Mouse (Mus musculus) C2C12 (cell line): ENCODE results near the gene Gm21987. TPM values are rescaled to one million over a fixed set of nuclear protein-coding genes. Genes with fewer than 3 reads are reported as not detected.

Experiments used
- H3K27me3 ChIP-seq: one replicate; pipeline ENCODE4 v1.6.1; 2011; ENCODE audit not compliant: control insufficient read depth, insufficient read depth, insufficient read length
- H3K36me3 ChIP-seq: one replicate; pipeline ENCODE4 v1.6.1; 2011; ENCODE audit not compliant: control insufficient read depth, insufficient read depth
- H3K4me3 ChIP-seq: one replicate; pipeline ENCODE4 v1.5.1; 2011; ENCODE audit warnings: mild to moderate bottlenecking, control low read depth; ENCODE audit not compliant: poor library complexity, insufficient read depth, severe bottlenecking
- H3K79me2 ChIP-seq: one replicate; pipeline ENCODE4 v1.6.1; 2011; ENCODE audit not compliant: control insufficient read depth, insufficient read depth
- H3K79me3 ChIP-seq: one replicate; pipeline ENCODE4 v1.6.1; 2011; ENCODE audit warnings: low read depth, control low read depth
- H3ac ChIP-seq: one replicate; pipeline ENCODE3; 2011; ENCODE audit warnings: low read depth; ENCODE audit not compliant: control insufficient read depth, insufficient read length
- CEBPB ChIP-seq: IDR thresholded peaks from one replicate; pipeline ENCODE4 v1.6.1; 2011; ENCODE audit warnings: low read depth, mild to moderate bottlenecking, control low read depth, moderate library complexity
- CTCF ChIP-seq: IDR thresholded peaks from one replicate; pipeline ENCODE4 v1.5.1; 2011; ENCODE audit not compliant: control insufficient read depth, insufficient read depth, insufficient read length
- FOSL1 ChIP-seq: IDR thresholded peaks from one replicate; pipeline ENCODE4 v1.8.0; 2011; ENCODE audit warnings: mild to moderate bottlenecking, low read length; ENCODE audit not compliant: poor library complexity, insufficient read depth, severe bottlenecking
- MAX ChIP-seq: IDR thresholded peaks from one replicate; pipeline ENCODE4 v1.6.1; 2011; ENCODE audit warnings: mild to moderate bottlenecking, control low read depth
- MYOD1 ChIP-seq: IDR thresholded peaks from one replicate; pipeline ENCODE4 v1.6.1; 2011; ENCODE audit warnings: low read depth; ENCODE audit not compliant: control insufficient read depth, insufficient read length
- MYOG ChIP-seq: IDR thresholded peaks from one replicate; pipeline ENCODE4 v1.6.1; 2011; ENCODE audit not compliant: control insufficient read depth, insufficient read length; ENCODE audit errors: extremely low read depth
- USF1 ChIP-seq: IDR thresholded peaks from one replicate; pipeline ENCODE4 v1.6.1; 2011; ENCODE audit warnings: low read depth, mild to moderate bottlenecking, control low read depth, moderate library complexity
- polyA plus RNA-seq: library from polyadenylated mRNA; unstranded; fragments of >200 nt; fragmentation: generic; extraction: Trizol; gene quantifications from one replicate; pipeline ENCODE4 v1.2.1, GENCODE M21; 2012; ENCODE audit warnings: missing spikeins

Gene Gm21987
- polyA plus RNA-seq, 1 experiment = not detected

DNA sequence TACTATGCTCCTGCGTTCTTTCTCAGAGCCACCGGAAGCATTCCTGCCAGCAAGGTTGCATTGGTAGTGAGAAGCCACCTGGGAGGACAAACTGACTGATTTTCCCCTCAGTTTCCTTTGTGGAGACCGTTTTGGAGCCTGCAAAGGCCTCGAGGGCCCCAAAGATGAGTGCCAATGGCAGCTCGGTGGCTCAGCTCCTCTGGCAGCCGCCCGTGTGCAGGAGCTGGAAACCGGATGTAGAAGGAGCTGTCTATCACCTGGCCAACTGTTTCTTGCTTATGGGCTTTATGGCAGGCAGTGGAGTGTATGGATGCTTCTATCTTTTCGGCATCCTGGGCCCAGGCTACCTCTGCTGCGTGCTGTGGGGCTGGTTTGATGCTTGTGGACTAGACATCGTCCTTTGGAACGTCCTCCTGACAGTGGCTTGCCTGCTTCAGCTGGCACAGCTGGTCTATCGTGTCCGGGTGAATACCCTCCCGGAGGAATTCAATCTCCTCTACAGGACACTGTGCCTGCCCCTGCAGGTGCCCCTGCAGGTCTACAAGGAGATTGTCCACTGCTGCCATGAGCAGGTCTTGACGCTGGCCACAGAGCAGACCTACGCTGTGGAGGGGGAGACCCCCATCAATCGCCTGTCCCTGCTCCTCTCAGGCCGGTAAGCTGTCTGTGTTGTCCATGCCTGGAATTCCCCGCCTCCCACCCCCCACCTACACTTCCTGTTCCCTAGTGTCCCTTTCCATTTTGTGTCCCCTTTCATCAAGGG, 15.8 kb downstream of the Gm21987 start:
- H3K79me3 ChIP-seq = no peaks in the 10 kb centered on the region
- H3ac ChIP-seq = no peak overlapping the region
- no peaks in the 10 kb centered on the region for H3K36me3 ChIP-seq
- no peaks in the 10 kb centered on the region for H3K79me2 ChIP-seq
- TF ChIP-seq MYOG = no peak
- TF ChIP-seq CEBPB = no peak
- TF ChIP-seq MYOD1 = no peak
- no peaks in the 10 kb centered on the region for H3K27me3 ChIP-seq
- no peak overlapping the region for H3K4me3 ChIP-seq

DNA sequence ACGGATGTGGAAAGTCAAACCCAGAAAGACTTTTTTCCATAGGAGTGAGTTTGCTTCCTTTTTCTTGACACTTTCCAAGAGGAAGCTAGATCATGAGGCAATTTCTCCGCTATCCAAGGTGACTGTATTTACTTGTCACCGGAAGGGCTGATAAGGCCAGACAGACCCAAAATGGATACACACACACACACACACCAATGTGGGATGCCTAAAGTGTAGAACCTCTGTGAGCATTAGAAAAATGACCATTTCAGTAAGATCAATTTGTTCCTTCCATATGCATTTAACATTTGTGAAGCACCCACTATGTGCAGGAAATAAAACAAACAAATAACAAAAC, 16.4 kb downstream of the Gm21987 start:
- H3ac ChIP-seq = no peak overlapping the region
- no peaks in the 10 kb centered on the region for H3K79me3 ChIP-seq
- no peaks in the 10 kb centered on the region for H3K79me2 ChIP-seq
- no peaks in the 10 kb centered on the region for H3K36me3 ChIP-seq
- no peak overlapping the region for H3K4me3 ChIP-seq
- H3K27me3 ChIP-seq = no peaks in the 10 kb centered on the region
- TF ChIP-seq CTCF (no peak), CEBPB (no peak), FOSL1 (no peak)

DNA sequence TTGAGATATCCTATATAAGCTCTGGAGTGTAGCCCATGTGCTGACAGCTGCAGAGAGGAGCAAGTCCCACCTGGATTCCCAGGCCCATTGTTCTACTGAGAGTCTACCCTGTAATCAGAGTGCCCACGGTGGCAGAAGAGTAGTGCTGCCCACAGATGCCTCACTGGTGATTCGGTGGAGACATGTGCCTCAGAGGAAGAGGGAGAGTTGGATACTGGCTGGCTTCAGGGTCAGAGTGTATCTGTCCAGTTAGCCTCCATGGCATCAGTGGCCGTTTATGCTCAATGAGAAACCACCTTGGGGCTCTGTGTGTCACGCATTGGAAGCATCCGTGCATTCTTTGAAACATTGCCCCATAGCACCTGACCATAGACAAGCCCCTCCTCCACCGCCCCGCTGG, 16.8 kb downstream of the Gm21987 start:
- Histone ChIP-seq H3K79me2 (no peaks in the 10 kb centered on the region), H3K79me3 (no peaks in the 10 kb centered on the region), H3ac (no peak overlapping the region), H3K27me3 (no peaks in the 10 kb centered on the region), H3K36me3 (no peaks in the 10 kb centered on the region), H3K4me3 (no peak overlapping the region)
- TF ChIP-seq MYOD1 (no peak), FOSL1 (no peak), CTCF (no peak), CEBPB (no peak), MAX (no peak), MYOG (no peak), USF1 (no peak)

DNA sequence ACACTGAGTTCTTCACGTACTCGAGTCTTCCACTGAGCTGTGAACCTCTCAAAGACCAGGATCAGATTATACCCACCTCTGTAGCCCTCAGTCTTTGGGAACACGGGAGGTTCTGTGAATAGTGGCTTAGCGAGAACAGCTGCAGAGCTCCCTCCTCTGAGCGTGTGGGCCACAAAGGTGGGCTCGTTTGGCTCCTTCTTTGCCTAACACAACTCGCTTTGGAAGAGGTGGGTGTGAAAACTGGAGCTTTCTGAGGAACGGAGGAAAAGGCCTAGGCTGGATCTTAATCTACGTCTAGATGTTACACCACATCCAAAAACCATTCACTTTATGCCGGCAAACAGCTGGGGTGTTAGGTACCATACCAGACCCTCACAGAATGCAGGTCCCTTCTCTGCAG, 18.6 kb downstream of the Gm21987 start:
- Histone ChIP-seq H3K4me3 (no peak overlapping the region), H3K36me3 (no peaks in the 10 kb centered on the region), H3ac (no peak overlapping the region), H3K27me3 (no peaks in the 10 kb centered on the region), H3K79me3 (no peaks in the 10 kb centered on the region), H3K79me2 (no peaks in the 10 kb centered on the region)
- TF ChIP-seq CTCF (no peak), CEBPB (no peak), USF1 (no peak), FOSL1 (no peak), MYOG (no peak), MAX (no peak), MYOD1 (no peak)

DNA sequence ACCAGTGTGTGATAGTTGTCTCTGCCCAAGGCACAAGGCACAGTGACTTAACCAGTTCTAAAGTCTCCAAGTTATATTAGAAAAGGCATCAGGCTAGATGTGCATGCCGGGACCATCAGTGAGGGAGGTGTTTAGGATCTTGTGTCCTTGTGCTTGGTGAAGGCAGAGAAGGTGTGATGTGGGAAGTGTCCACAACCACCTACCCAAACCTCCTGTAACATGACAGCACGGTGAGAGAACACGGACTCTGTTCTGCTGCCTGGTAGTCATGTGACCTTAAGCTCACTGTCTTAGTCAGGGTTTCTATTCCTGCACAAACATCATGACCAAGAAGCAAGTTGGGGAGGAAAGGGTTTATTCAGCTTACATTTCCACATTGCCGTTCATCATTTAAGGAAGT, 19.4 kb downstream of the Gm21987 start:
- Histone ChIP-seq H3K4me3 (no peak overlapping the region), H3K36me3 (no peaks in the 10 kb centered on the region), H3K79me2 (no peaks in the 10 kb centered on the region), H3K79me3 (no peaks in the 10 kb centered on the region), H3ac (no peak overlapping the region), H3K27me3 (no peaks in the 10 kb centered on the region)
- TF ChIP-seq MYOG = no peak

DNA sequence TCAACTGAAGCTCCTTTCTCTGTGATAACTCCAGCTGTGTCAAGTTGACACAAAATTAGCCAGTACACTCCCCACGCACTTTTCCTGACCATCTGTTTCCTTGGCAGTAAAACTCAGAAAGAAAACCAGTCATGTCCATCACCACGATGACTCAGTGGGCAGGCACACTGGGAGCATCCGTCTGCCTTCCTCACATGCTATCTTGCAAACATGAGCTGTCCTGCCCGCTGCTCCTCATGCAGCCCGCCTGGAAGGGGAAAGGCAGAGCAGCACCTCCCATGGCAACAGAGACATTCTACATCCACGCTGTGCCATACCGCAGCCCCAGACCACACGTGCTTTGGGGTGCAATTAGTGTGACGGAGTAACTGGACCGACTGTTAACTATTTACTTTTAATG, 21.5 kb downstream of the Gm21987 start:
- TF ChIP-seq CEBPB (no peak), CTCF (no peak), MYOD1 (peak; percentile 84), FOSL1 (peak; percentile 67), MAX (peak; percentile 95), USF1 (peak; percentile 40)
- Histone ChIP-seq H3K4me3 (no peak overlapping the region), H3K79me3 (no peaks in the 10 kb centered on the region)

More for the DNA sequence above, 21.5 kb downstream of the Gm21987 start:
- H3K79me2 ChIP-seq = no peaks in the 10 kb centered on the region
- H3ac ChIP-seq = no peak overlapping the region
- H3K27me3 ChIP-seq = no peaks in the 10 kb centered on the region
- no peaks in the 10 kb centered on the region for H3K36me3 ChIP-seq
